Mouse (Mus musculus) thymus, postnatal 14 days (tissue): ENCODE measurements around the gene Akr1b3.
"Not testable (repeated sequence)": the region's sequence is repeated elsewhere in the genome, so short reads cannot be mapped to it uniquely, and the experiment has no call there.

Experiments
- DNase-seq: peaks from one replicate; pipeline ENCODE4 v3.0.0; 2021

Gene Akr1b3

GRCm38 (mm10) chr6:34316854-34317771, at the start of gene Akr1b3:
Gene Akr1b3, minus strand, starts transcription at chr6:34317478.
- DNase-seq = peak; percentile 92

- DNase-seq = peak; percentile 58
Observed at GRCm38 (mm10) chr6:34364217-34365136, 47.2 kb upstream of the Akr1b3 start.

GRCm38 (mm10) chr6:34355841-34356240, 38.6 kb upstream of the Akr1b3 start:
- DNase-seq = no peak

- no peak for DNase-seq
Observed at GRCm38 (mm10) chr6:34355349-34355747, 38.1 kb upstream of the Akr1b3 start.

GRCm38 (mm10) chr6:34354354-34355348, 37.4 kb upstream of the Akr1b3 start:
- no peak for DNase-seq

- DNase-seq = no peak
Observed at GRCm38 (mm10) chr6:34353658-34354353, 36.5 kb upstream of the Akr1b3 start, which contains the start of gene Akr1b8. Gene Akr1b8, plus strand, starts transcription at chr6:34354119.

GRCm38 (mm10) chr6:34352401-34352800, 35.1 kb upstream of the Akr1b3 start:
- DNase-seq = no peak

- DNase-seq = not testable (repeated sequence)
Observed at GRCm38 (mm10) chr6:34351481-34351880, 34.2 kb upstream of the Akr1b3 start.

- DNase-seq = no peak
Observed at GRCm38 (mm10) chr6:34350037-34350699, 32.9 kb upstream of the Akr1b3 start.

- DNase-seq = peak; percentile 78
Observed at GRCm38 (mm10) chr6:34346096-34346898, 29.0 kb upstream of the Akr1b3 start.

- DNase-seq = no peak
Observed at GRCm38 (mm10) chr6:34344935-34345334, 27.7 kb upstream of the Akr1b3 start.

GRCm38 (mm10) chr6:34344135-34344850, 27.0 kb upstream of the Akr1b3 start:
- DNase-seq = no peak

- no peak for DNase-seq
Observed at GRCm38 (mm10) chr6:34343426-34343825, 26.1 kb upstream of the Akr1b3 start.

- no peak for DNase-seq
Observed at GRCm38 (mm10) chr6:34342476-34342875, 25.2 kb upstream of the Akr1b3 start.

GRCm38 (mm10) chr6:34341991-34342390, 24.7 kb upstream of the Akr1b3 start:
- no peak for DNase-seq

- DNase-seq = no peak
Observed at GRCm38 (mm10) chr6:34337799-34338198, 20.5 kb upstream of the Akr1b3 start.

- DNase-seq = no peak
Observed at GRCm38 (mm10) chr6:34334673-34335072, 17.4 kb upstream of the Akr1b3 start.

- not testable (repeated sequence) for DNase-seq
Observed at GRCm38 (mm10) chr6:34331804-34332203, 14.5 kb upstream of the Akr1b3 start.

- DNase-seq = no peak
Observed at GRCm38 (mm10) chr6:34331379-34331778, 14.1 kb upstream of the Akr1b3 start.
